Mouse (Mus musculus): ENCODE measurements around the gene Large2.

The Large2 gene

GRCm38 (mm10) chr2:92374514-92374913, at the start of gene Large2, which contains the start of gene Pex16:
Gene Large2, minus strand, starts transcription at chr2:92374869.
Gene Pex16, plus strand, starts transcription at chr2:92374676.
- TF ChIP-seq GATA4 (IDR thresholded peaks at IDR 0.05; ENCODE audit: insufficient replicate concordance, low read length) = no peak

GRCm38 (mm10) chr2:92423702-92424461, 49.2 kb upstream of the Large2 start:
- peak; percentile 77; the same call in 1 of the 2 replicates for TF ChIP-seq GATA4 (IDR thresholded peaks at IDR 0.05; ENCODE audit: insufficient replicate concordance, low read length)

- TF ChIP-seq GATA4 (IDR thresholded peaks at IDR 0.05; ENCODE audit: insufficient replicate concordance, low read length) = no peak
Observed at GRCm38 (mm10) chr2:92423156-92423555, 48.5 kb upstream of the Large2 start.

- TF ChIP-seq GATA4 (IDR thresholded peaks at IDR 0.05; ENCODE audit: insufficient replicate concordance, low read length) = no peak
Observed at GRCm38 (mm10) chr2:92422388-92423135, 47.9 kb upstream of the Large2 start.

GRCm38 (mm10) chr2:92421723-92422387, 47.2 kb upstream of the Large2 start:
- TF ChIP-seq GATA4 (IDR thresholded peaks at IDR 0.05; ENCODE audit: insufficient replicate concordance, low read length) = peak; percentile 69; the same call in 1 of the 2 replicates

- no peak for TF ChIP-seq GATA4 (IDR thresholded peaks at IDR 0.05; ENCODE audit: insufficient replicate concordance, low read length)
Observed at GRCm38 (mm10) chr2:92411705-92412104, 37.0 kb upstream of the Large2 start.

- TF ChIP-seq GATA4 (IDR thresholded peaks at IDR 0.05; ENCODE audit: insufficient replicate concordance, low read length) = no peak
Observed at GRCm38 (mm10) chr2:92408309-92409045, 33.8 kb upstream of the Large2 start.

- no peak for TF ChIP-seq GATA4 (IDR thresholded peaks at IDR 0.05; ENCODE audit: insufficient replicate concordance, low read length)
Observed at GRCm38 (mm10) chr2:92405687-92406086, 31.0 kb upstream of the Large2 start.

GRCm38 (mm10) chr2:92404737-92405136, 30.1 kb upstream of the Large2 start:
- TF ChIP-seq GATA4 (IDR thresholded peaks at IDR 0.05; ENCODE audit: insufficient replicate concordance, low read length) = no peak

- no peak for TF ChIP-seq GATA4 (IDR thresholded peaks at IDR 0.05; ENCODE audit: insufficient replicate concordance, low read length)
Observed at GRCm38 (mm10) chr2:92403776-92404319, 29.2 kb upstream of the Large2 start.

GRCm38 (mm10) chr2:92402591-92403326, 28.1 kb upstream of the Large2 start:
- TF ChIP-seq GATA4 (IDR thresholded peaks at IDR 0.05; ENCODE audit: insufficient replicate concordance, low read length) = no peak

- TF ChIP-seq GATA4 (IDR thresholded peaks at IDR 0.05; ENCODE audit: insufficient replicate concordance, low read length) = no peak
Observed at GRCm38 (mm10) chr2:92401091-92401561, 26.5 kb upstream of the Large2 start, which contains the start of gene Mapk8ip1. Gene Mapk8ip1, minus strand, starts transcription at chr2:92401263.

GRCm38 (mm10) chr2:92400682-92401081, 26.0 kb upstream of the Large2 start:
- no peak for TF ChIP-seq GATA4 (IDR thresholded peaks at IDR 0.05; ENCODE audit: insufficient replicate concordance, low read length)

- no peak for TF ChIP-seq GATA4 (IDR thresholded peaks at IDR 0.05; ENCODE audit: insufficient replicate concordance, low read length)
Observed at GRCm38 (mm10) chr2:92397436-92397835, 22.8 kb upstream of the Large2 start.

All from liver, adult (tissue).